Mouse (Mus musculus) cerebral cortex, adult 2 months (tissue): ENCODE data around the gene Spc24.

Experiments used
- WGBS: fragments of 180-500 bp; shearing (Covaris S2); methylation state at CpG from one replicate; pipeline ENCODE4 v1.1.7; 2018; 5-methylcytosine and 5-hydroxymethylcytosine counted together

Spc24 gene

GRCm38 (mm10) chr9:21748491-21748890, 11.6 kb downstream of the Spc24 start:
- WGBS, result 75% methylated on average over 10 of the region's 10 CpGs

GRCm38 (mm10) chr9:21748033-21748432, 12.1 kb downstream of the Spc24 start:
- 14% methylated on average over 7 of the region's 7 CpGs for WGBS

DNA sequence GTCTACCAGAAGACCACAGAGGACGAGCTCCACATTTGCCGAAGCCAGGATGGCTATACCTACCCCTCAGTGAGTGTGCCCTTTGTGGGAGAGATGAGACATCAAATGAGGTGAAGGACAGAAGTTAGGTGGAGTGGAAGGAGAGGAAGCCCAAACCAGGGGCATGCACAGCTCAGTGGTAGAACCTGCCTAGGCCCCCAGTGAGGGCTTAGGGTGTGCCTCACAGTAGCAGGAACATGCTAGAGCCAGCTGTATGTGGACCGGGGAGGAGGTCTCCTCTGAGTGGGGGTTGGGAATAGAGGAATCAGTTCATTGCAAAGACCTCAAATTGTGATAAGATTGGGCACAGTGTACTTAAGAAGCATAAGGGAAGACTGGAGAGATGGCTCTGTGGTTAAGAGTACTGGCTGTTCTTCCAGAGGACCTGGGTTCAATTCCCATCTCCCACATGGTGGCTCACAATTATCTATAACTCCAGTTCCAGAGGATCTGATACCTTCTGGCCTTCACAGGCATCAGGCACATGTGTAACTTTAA, 12.8 kb downstream of the Spc24 start:
- 95% methylated on average over 3 of the region's 3 CpGs for whole genome bisulfite sequencing

- WGBS, result 94% methylated on average over 11 of the region's 11 CpGs
These were observed 18.6 kb downstream of the Spc24 start for GRCm38 (mm10) chr9:21741514-21741913.

DNA sequence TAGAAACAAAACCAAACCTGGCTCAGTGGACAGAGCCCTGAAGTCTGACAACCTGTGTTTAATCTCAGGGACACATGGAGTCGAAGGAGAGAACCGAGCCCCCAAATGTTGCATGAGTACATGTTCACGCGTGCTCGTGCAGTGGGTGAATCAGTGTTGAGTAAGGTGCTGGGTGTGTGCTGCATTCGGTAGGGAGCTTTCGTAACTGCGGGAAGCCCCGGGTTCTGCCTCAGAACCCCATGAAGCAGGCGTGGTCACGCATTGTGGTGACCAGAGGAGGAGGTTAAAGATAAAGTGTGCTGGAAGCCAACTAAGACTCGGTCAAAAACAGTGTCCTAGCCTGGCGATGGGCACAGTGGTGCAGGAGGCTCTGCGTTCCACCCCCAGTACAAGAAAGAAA, 19.7 kb downstream of the Spc24 start:
- 97% methylated on average over 14 of the region's 14 CpGs for WGBS

DNA sequence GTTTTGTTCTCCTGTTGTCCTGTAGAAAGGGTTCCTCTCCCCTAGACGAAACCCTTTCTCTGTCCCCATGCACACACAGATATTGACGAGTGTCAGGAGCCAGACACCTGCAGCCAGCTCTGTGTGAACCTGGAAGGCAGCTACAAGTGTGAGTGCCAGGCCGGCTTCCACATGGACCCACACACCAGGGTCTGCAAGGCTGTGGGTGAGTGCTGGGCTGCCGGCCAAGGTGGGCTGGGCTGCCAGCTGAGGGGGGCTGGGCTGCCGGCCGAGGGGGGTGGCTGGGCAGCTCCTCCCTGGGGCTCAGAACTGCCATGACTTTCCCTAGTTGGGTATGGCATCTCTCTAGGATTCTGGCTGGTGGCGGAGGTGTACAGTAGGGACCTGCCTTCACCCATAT, 21.3 kb downstream of the Spc24 start:
- WGBS, result 64% methylated on average over 7 of the region's 7 CpGs

GRCm38 (mm10) chr9:21737188-21737587, 22.9 kb downstream of the Spc24 start:
- 68% methylated on average over 10 of the region's 10 CpGs for WGBS

DNA sequence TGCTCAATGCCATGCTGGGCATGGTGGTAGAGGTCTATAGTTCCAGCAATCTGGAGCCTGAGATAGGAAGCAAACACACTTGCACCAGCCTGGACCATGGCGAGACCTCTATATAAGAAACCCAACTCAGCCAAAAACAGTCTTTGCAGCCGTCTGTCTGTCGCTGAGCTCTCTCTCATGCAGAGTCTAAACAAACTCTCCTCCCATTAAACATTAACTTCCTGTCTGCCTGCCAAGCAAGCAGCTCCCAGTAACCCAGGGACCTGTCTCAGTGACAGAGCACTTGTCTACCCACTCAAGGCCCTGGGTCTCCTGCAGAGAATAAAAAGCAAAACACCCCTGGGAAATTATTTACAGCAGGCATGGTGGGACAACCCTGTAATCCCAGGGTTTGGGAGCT, 23.5 kb downstream of the Spc24 start:
- WGBS, result 56% methylated on average over 3 of the region's 3 CpGs

- 94% methylated on average over 14 of the region's 14 CpGs for WGBS
These were observed 25.0 kb downstream of the Spc24 start for GRCm38 (mm10) chr9:21735126-21735525.

DNA sequence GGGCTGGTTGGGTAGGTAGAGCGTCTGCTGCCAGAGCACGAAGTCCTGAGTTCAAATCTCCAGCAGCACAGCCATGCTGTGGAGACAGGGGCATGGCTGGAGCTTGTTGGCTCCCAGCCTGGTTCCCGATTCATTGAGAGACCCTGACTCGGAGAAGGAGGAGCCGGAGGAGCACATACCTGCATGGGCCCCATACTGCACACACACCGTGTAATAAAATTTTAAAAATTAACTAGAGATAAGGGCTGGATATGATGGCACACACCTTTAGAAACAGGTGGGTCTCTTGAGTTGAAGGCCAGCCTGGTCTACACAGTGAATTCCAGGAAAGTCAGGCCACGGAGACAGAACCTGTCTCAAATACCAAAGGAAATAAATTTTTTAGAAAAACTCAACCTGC, 26.1 kb downstream of the Spc24 start:
- WGBS, result 99% methylated on average over 7 of the region's 7 CpGs

DNA sequence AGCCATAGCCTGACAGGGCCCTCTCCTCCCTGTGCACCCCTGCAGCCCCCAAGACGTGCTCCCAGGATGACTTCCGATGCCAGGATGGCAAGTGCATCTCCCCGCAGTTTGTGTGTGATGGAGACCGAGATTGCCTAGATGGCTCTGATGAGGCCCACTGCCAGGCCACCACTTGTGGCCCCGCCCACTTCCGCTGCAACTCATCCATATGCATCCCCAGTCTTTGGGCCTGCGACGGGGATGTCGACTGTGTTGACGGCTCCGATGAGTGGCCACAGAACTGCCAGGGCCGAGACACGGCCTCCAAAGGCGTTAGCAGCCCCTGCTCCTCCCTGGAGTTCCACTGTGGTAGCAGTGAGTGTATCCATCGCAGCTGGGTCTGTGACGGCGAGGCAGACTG, 26.7 kb downstream of the Spc24 start:
- 85% methylated on average over 17 of the region's 17 CpGs for WGBS

DNA sequence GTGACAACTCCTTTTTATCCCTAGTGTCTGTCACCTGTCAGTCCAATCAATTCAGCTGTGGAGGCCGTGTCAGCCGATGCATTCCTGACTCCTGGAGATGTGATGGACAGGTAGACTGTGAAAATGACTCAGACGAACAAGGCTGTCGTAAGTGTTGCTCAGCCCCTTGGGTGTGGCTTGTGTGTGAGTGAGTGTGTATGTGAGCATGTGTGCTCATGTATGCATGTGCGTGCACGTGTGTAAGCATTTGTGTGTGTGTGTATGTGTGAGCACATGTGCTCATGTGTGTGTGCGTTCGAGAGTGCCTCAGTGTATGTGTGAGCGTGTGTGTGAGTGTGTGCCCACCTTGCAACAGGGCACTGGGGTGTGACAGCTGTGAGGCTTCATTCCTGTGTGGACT, 27.8 kb downstream of the Spc24 start:
- 93% methylated on average over 9 of the region's 9 CpGs for WGBS

GRCm38 (mm10) chr9:21729264-21729663, 30.8 kb downstream of the Spc24 start:
- 74% methylated on average over 7 of the region's 7 CpGs for WGBS

GRCm38 (mm10) chr9:21728261-21728832, 31.8 kb downstream of the Spc24 start:
- WGBS, result 80% methylated on average over 10 of the region's 10 CpGs

GRCm38 (mm10) chr9:21726218-21726975, 33.7 kb downstream of the Spc24 start:
- 69% methylated on average over 14 of the region's 14 CpGs for WGBS

DNA sequence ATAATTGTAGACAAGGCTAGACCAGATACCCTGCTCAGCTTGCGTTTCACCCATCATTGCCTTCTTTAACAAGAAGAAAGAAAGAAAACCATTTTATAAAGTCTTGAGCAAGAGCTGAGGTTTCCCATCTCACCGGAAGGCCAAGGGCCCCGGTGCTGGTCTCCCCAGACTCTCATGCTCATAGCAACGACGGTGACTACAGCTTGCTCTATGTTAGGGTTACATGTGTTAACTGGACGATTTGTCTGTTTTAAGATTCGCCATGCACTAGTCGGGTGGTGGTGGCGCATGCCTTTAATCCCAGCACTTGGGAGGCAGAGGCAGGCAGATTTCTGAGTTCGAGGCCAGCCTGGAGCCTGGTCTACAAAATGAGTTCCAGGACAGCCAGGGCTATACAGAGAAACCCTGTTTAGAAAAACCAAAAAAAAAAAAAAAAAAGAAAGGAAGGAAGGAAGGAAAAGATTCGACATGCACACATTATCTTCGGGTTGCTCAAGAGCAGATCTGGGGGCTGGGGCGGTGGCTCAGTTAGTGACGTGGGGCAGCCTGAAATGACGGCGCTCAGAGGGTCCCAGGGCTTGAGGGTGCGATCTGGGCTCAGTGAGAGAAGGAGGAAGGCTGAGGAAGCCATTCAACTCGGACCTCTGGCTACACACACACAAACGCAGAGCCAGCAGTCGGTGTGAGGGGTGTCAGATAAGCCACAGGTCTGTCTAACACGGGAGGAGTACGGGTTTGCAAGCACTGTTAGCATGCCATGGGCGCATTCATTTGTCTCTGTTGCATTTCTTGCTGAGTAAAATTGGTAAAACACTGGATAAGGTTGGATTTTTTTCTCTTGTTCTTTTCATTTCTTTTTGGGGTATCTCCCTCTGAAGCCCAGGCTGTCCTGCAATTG, 34.6 kb downstream of the Spc24 start:
- 72% methylated on average over 23 of the region's 23 CpGs for WGBS

GRCm38 (mm10) chr9:21724147-21724536, 36.0 kb downstream of the Spc24 start:
- under 1% methylated on average over 18 of the region's 18 CpGs for WGBS

- WGBS, result under 1% methylated on average over 47 of the region's 47 CpGs
These were observed 36.5 kb downstream of the Spc24 start, which contains the start of gene Ldlr for GRCm38 (mm10) chr9:21723377-21724146. Gene Ldlr (plus strand): TSS chr9:21723483.

GRCm38 (mm10) chr9:21721036-21721435, 39.1 kb downstream of the Spc24 start:
- 90% methylated on average over 2 of the region's 2 CpGs for WGBS

GRCm38 (mm10) chr9:21717015-21717414, 43.1 kb downstream of the Spc24 start:
- WGBS, result 85% methylated on average over 2 of the region's 2 CpGs

DNA sequence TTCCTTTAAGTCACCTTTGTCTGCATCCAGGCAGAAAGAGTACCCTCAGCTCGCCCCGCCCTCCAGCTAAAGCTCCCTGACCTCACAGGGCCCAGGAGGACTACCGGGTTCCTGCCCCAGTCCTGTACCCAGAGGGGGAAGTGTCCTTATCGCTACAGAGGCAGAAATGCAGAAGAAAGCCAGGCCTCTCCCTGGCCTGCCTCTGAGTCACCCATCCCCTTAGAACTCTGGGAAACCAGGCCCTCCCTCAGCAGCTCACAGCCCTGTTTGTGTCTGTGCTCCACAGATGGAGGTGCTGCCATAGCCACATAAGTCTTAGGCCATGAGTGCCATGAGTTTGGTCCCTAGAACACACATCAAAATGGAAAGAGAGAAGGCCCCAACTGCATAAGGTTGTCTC, 44.8 kb downstream of the Spc24 start:
- WGBS, result 63% methylated on average over 4 of the region's 4 CpGs
